Mouse (Mus musculus): ENCODE results near the gene Tmem120a. TPM values are rescaled to one million over a fixed set of nuclear protein-coding genes. Genes with fewer than 3 reads are reported as not detected.

The Tmem120a gene
- total RNA-seq, 2 experiments from 2014 or later, result 18.3 to 18.4 TPM

- intact Hi-C loops (cut with DNase I), result loop anchor here (5.0 kb wide), 1 partner anchor 71 kb away; the partner anchor contains the start of gene Rhbdd2
- no peak overlapping the region for H3K4me3 ChIP-seq
- H3K27ac ChIP-seq, result peak overlapping the region; percentile 17; the same call in 1 of the 2 replicates
- no peak for TF ChIP-seq CTCF (IDR thresholded peaks at IDR 0.05)
- no peak for DNase-seq (ENCODE audit: extremely low spot score in 1 of 2, low spot score in 2 of 2)
These were observed 40.8 kb downstream of the Tmem120a start for GRCm38 (mm10) chr5:135703431-135703830.

GRCm38 (mm10) chr5:135702682-135703192 lies 41.5 kb downstream of the Tmem120a start:
- TF ChIP-seq CTCF (IDR thresholded peaks at IDR 0.05), result peak; percentile 37
- peak; percentile 64 to 68 for DNase-seq (ENCODE audit: extremely low spot score in 1 of 2, low spot score in 2 of 2)
- intact Hi-C loops (cut with DNase I), result loop anchor here (5.0 kb wide), 1 partner anchor 70 kb away; the partner anchor contains the start of gene Rhbdd2
- peak overlapping the region; percentile 87 for H3K27ac ChIP-seq
- no peak overlapping the region for H3K4me3 ChIP-seq

GRCm38 (mm10) chr5:135702190-135702589 lies 42.1 kb downstream of the Tmem120a start:
- DNase-seq (ENCODE audit: extremely low spot score in 1 of 2, low spot score in 2 of 2), result no peak
- no peak for TF ChIP-seq CTCF (IDR thresholded peaks at IDR 0.05)
- no peak overlapping the region for H3K4me3 ChIP-seq
- peak overlapping the region; percentile 87 for H3K27ac ChIP-seq
- intact Hi-C loops (cut with DNase I), result loop anchor here (5.0 kb wide), 1 partner anchor 70 kb away; the partner anchor contains the start of gene Rhbdd2

DNA sequence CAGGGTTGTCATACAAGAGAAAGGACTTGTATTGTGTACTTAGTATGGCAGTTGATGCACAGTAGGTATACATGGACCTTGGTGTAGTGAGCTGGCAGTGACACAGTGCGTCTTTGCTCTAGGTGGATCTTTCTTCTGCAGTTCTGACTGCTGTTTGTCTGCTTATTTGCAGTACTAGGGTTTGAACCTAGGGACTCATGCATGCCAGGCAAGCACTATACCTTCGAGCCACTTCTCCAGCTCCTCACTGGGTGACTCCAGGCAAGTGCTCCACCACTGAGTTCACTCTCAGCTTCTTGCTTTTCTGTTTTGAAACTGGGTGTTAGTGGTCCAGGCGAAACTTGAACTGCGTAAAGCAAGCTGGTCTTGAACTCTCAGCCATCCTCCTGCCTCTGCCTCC lies 42.6 kb downstream of the Tmem120a start:
- no peak overlapping the region for H3K4me3 ChIP-seq
- no peak overlapping the region; the same call in 1 of the 2 replicates for H3K27ac ChIP-seq
- DNase-seq (ENCODE audit: extremely low spot score in 1 of 2, low spot score in 2 of 2), result no peak
- TF ChIP-seq CTCF (IDR thresholded peaks at IDR 0.05), result no peak
- intact Hi-C loops (cut with DNase I), result loop anchor here (5.0 kb wide), 1 partner anchor 69 kb away; the partner anchor contains the start of gene Rhbdd2

DNA sequence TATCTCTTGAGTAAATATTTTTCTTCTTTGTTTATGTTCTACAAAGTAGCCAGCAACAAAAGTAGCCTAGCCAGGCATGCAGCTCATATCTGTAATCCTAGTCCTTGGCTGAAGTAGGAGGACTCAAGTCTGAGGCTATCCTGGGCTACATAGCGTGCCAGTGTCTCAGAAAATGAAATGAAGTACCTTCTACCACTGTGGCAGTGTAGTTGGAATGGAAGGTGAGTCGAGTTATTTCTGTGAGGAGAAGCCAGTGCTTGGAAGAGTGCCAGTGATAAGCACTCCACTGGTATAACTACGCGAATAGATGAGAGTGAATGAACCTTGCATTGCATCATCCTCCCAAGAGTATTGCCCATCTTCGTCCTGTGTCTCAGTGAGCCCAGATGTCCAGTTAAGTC lies 46.5 kb downstream of the Tmem120a start:
- no peak for TF ChIP-seq CTCF (IDR thresholded peaks at IDR 0.05)
- no peak for DNase-seq (ENCODE audit: extremely low spot score in 1 of 2, low spot score in 2 of 2)
- H3K4me3 ChIP-seq, result no peak overlapping the region
- intact Hi-C loops (cut with DNase I), result no loop called here
- no peak overlapping the region for H3K27ac ChIP-seq

- Histone ChIP-seq H3K27ac (no peak overlapping the region), H3K4me3 (no peak overlapping the region)
- intact Hi-C loops (cut with DNase I), result no loop called here
- no peak for TF ChIP-seq CTCF (IDR thresholded peaks at IDR 0.05)
- DNase-seq (ENCODE audit: extremely low spot score in 1 of 2, low spot score in 2 of 2), result no peak
These were observed 48.9 kb downstream of the Tmem120a start for GRCm38 (mm10) chr5:135695277-135695721.

GRCm38 (mm10) chr5:135693281-135693853 lies 50.9 kb downstream of the Tmem120a start:
- no peak overlapping the region for H3K4me3 ChIP-seq
- intact Hi-C loops (cut with DNase I), result no loop called here
- TF ChIP-seq CTCF (IDR thresholded peaks at IDR 0.05), result no peak
- DNase-seq (ENCODE audit: extremely low spot score in 1 of 2, low spot score in 2 of 2), result no peak
- H3K27ac ChIP-seq, result no peak overlapping the region

GRCm38 (mm10) chr5:135691266-135691665 lies 53.0 kb downstream of the Tmem120a start:
- no peak for DNase-seq (ENCODE audit: extremely low spot score in 1 of 2, low spot score in 2 of 2)
- no peak for TF ChIP-seq CTCF (IDR thresholded peaks at IDR 0.05)
- H3K27ac ChIP-seq, result no peak overlapping the region
- H3K4me3 ChIP-seq, result no peak overlapping the region
- intact Hi-C loops (cut with DNase I), result no loop called here

DNA sequence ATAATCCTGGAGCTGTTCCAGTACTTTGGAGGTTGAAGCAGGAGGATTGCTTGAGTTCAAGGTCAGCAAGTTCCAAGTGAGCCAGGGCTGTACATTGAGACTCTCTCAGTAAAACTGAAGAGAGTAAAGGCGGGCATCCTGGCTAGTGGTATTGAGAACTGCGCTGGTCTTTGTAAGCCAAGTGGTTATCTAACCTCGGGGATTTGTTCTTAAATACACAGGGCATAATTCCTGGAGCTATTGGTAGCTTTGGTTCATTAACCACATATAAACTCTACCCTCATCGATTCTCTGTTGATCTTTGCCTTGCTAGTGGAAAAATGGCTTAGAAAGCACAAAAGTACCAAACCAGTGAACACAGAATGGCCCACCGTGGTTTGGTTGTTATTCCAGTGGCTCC lies 53.8 kb downstream of the Tmem120a start:
- intact Hi-C loops (cut with DNase I), result no loop called here
- no peak for DNase-seq (ENCODE audit: extremely low spot score in 1 of 2, low spot score in 2 of 2)
- TF ChIP-seq CTCF (IDR thresholded peaks at IDR 0.05), result no peak
- peak overlapping the region; percentile 95 for H3K4me3 ChIP-seq
- H3K27ac ChIP-seq, result no peak overlapping the region

Small RNA genes within 50 kb of the gene (microRNA-seq; reads per million reads assigned to microRNA genes)
- 0.24 to 1.9 reads per million in 2 experiments for gene Mir7034

Other genes with a start within 250 kb of the Tmem120a start
- 10 to 100 TPM; 48.7 to 51.9 TPM for gene Hip1, start 199.3 kb downstream of the Tmem120a start, total RNA-seq (2021)
- gene Ccl26, start 180.9 kb downstream of the Tmem120a start, total RNA-seq (2021), result not detected
- under 1 TPM in 1 of 2 experiments, not detected in 1; 0.68 TPM for gene Ccl24, start 171.4 kb downstream of the Tmem120a start, total RNA-seq (2021)
- gene Rhbdd2, start 111.8 kb downstream of the Tmem120a start, total RNA-seq (2021), result 10 to 100 TPM; 84.3 to 85.9 TPM
- 10 to 100 TPM; 86.0 to 93.6 TPM for gene Por, start 74.4 kb downstream of the Tmem120a start, total RNA-seq (2021)
- not detected for gene Styxl1, start 33.9 kb upstream of the Tmem120a start, total RNA-seq (2021)
- 100 to 1,000 TPM; 379 to 386 TPM for gene Mdh2, start 34.0 kb upstream of the Tmem120a start, total RNA-seq (2021)
- 100 to 1,000 TPM in 1 of 2 experiments, 10 to 100 TPM in 1; 97.9 to 109 TPM for gene Srrm3, start 62.4 kb upstream of the Tmem120a start, total RNA-seq (2021)
- 10 to 100 TPM; 19.2 to 19.3 TPM for gene Hspb1, start 143.5 kb upstream of the Tmem120a start, total RNA-seq (2021)
- 1,000 to 10,000 TPM; 1,191 to 1,224 TPM for gene Ywhag, start 190.2 kb upstream of the Tmem120a start, total RNA-seq (2021)
- gene Ssc4d, start 230.1 kb upstream of the Tmem120a start, total RNA-seq (2021), result 1 to 10 TPM; 1.3 to 1.5 TPM
- not detected for gene Zp3, start 235.7 kb upstream of the Tmem120a start, total RNA-seq (2021)